ENCODE assay signal across 8 mouse cellular contexts in genomic region chr17:80479295-80480030, GRCm38 (mm10). TPM values are rescaled to one million over a fixed set of nuclear protein-coding genes. Genes with fewer than 3 reads are reported as not detected.
DNase-seq lines count a peak whose midpoint lies in the region; ATAC-seq and TF ChIP-seq lines count a peak whose summit lies in the region.

No protein-coding gene starts in this region.

- TF ChIP-seq POLR2A in bone marrow macrophage, adult 2 months (IDR thresholded peaks at IDR 0.05; ENCODE audit: borderline replicate concordance, low read depth, low read length) = no peak

- TF ChIP-seq CTCF in bone marrow macrophage, adult 2 months (IDR thresholded peaks at IDR 0.05; ENCODE audit: low read depth, low read length) = no peak

- no peaks in the 10 kb centered on the region for H3K9me3 ChIP-seq in heart, embryonic 11.5 days (replicated peaks; ENCODE audit: control insufficient read depth, low read length)
- H3K9me3 ChIP-seq in kidney, embryonic 16.5 days (ENCODE audit: low read length) = no peaks in the 10 kb centered on the region
- no peaks in the 10 kb centered on the region for H3K9me3 ChIP-seq in liver, embryonic 13.5 days (replicated peaks)
- H3K9me3 ChIP-seq in stomach, embryonic 15.5 days = no peaks in the 10 kb centered on the region

- no peaks in the 10 kb centered on the region for H3K27me3 ChIP-seq in heart, embryonic 11.5 days (ENCODE audit: control insufficient read depth, insufficient read depth, low read length)
- no peaks in the 10 kb centered on the region for H3K27me3 ChIP-seq in kidney, embryonic 16.5 days (ENCODE audit: insufficient read depth, low read length)
- H3K27me3 ChIP-seq in liver, embryonic 13.5 days = no peaks in the 10 kb centered on the region
- no peaks in the 10 kb centered on the region for H3K27me3 ChIP-seq in stomach, embryonic 15.5 days (replicated peaks)

- under 1% methylated on average over 67 of the region's 71 CpGs for WGBS in heart, embryonic 11.5 days (ENCODE audit: insufficient replicate concordance)
- under 1% methylated on average over 53 of the region's 71 CpGs for WGBS in kidney, embryonic 16.5 days
- under 1% methylated on average over 71 of the region's 71 CpGs for WGBS in liver, embryonic 13.5 days (ENCODE audit: insufficient replicate concordance)
- under 1% methylated on average over 50 of the region's 71 CpGs for WGBS in stomach, embryonic 15.5 days

- peak; percentile 82 for DNase-seq in CD4-positive helper T cell, adult 2 months (ENCODE audit: low read depth, low spot score)
- DNase-seq in liver, embryonic 13.5 days = peak; percentile 58
- peak; percentile 25 to 54 for DNase-seq in natural killer cell, adult 2 months (ENCODE audit: low spot score in 2 of 2)

- H3K4me3 ChIP-seq in bone marrow macrophage, adult 2 months (ENCODE audit: insufficient read depth, low read length) = peak overlapping the region; percentile 90
- H3K4me3 ChIP-seq in heart, embryonic 11.5 days (ENCODE audit: low read depth, low read length) = peak overlapping the region; percentile 97
- peak overlapping the region; percentile 95 for H3K4me3 ChIP-seq in kidney, embryonic 16.5 days (ENCODE audit: low read length)
- H3K4me3 ChIP-seq in liver, embryonic 13.5 days (replicated peaks) = peak overlapping the region; percentile 91
- H3K4me3 ChIP-seq in stomach, embryonic 15.5 days (replicated peaks) = peak overlapping the region; percentile 81

- peaks cover 11% of the 10 kb centered on the region for H3K4me1 ChIP-seq in bone marrow macrophage, adult 2 months (ENCODE audit: control insufficient read depth, insufficient read depth, low read length)
- H3K4me1 ChIP-seq in heart, embryonic 11.5 days (ENCODE audit: control insufficient read depth, insufficient read depth, low read length) = peaks cover 14% of the 10 kb centered on the region
- H3K4me1 ChIP-seq in kidney, embryonic 16.5 days (ENCODE audit: insufficient read depth, low read length) = peaks cover 22% of the 10 kb centered on the region
- peaks cover 71% of the 10 kb centered on the region for H3K4me1 ChIP-seq in liver, embryonic 13.5 days (replicated peaks)
- peaks cover 16% of the 10 kb centered on the region for H3K4me1 ChIP-seq in stomach, embryonic 15.5 days

- H3K9ac ChIP-seq in heart, embryonic 11.5 days (ENCODE audit: low read depth, low read length) = peak overlapping the region; percentile 96
- H3K9ac ChIP-seq in kidney, embryonic 16.5 days (replicated peaks; ENCODE audit: low read length) = peak overlapping the region; percentile 97
- H3K9ac ChIP-seq in liver, embryonic 13.5 days = peak overlapping the region; percentile 95
- H3K9ac ChIP-seq in stomach, embryonic 15.5 days = peak overlapping the region; percentile 83

- H3K4me2 ChIP-seq in heart, embryonic 11.5 days = peak overlapping the region; percentile 80
- peak overlapping the region; percentile 55 for H3K4me2 ChIP-seq in kidney, embryonic 16.5 days (replicated peaks; ENCODE audit: low read depth, low read length)
- H3K4me2 ChIP-seq in liver, embryonic 13.5 days = peak overlapping the region; percentile 90
- peak overlapping the region; percentile 65 for H3K4me2 ChIP-seq in stomach, embryonic 15.5 days

- H3K36me3 ChIP-seq in heart, embryonic 11.5 days (ENCODE audit: control insufficient read depth, insufficient read depth, low read length) = 0 out of 2 replicates have a peak, but pooled peaks cover 2% of the 10 kb centered on the region
- H3K36me3 ChIP-seq in kidney, embryonic 16.5 days (ENCODE audit: insufficient read depth, low read length) = peaks cover 3% of the 10 kb centered on the region; the same call in 1 of the 2 replicates
- peaks cover 5% of the 10 kb centered on the region; the same call in 1 of the 2 replicates for H3K36me3 ChIP-seq in liver, embryonic 13.5 days
- H3K36me3 ChIP-seq in stomach, embryonic 15.5 days = no peaks in the 10 kb centered on the region

- no peak overlapping the region; the same call in 1 of the 2 replicates for H3K27ac ChIP-seq in bone marrow macrophage, adult 2 months (ENCODE audit: insufficient read depth, low read depth, low read length)
- H3K27ac ChIP-seq in heart, embryonic 11.5 days (ENCODE audit: low read depth, low read length) = peak overlapping the region; percentile 93
- H3K27ac ChIP-seq in kidney, embryonic 16.5 days (ENCODE audit: low read length) = peak overlapping the region; percentile 95
- peak overlapping the region; percentile 92 for H3K27ac ChIP-seq in liver, embryonic 13.5 days
- H3K27ac ChIP-seq in stomach, embryonic 15.5 days = peak overlapping the region; percentile 93

- peak; percentile 47 for ATAC-seq in erythroblast, adult 5-6 weeks (replicated peaks; ENCODE audit: low FRiP score, poor library complexity, severe bottlenecking)
- ATAC-seq in heart, embryonic 11.5 days (replicated peaks; ENCODE audit: insufficient number of reproducible peaks, low FRiP score, low TSS enrichment) = peak; percentile 46
- ATAC-seq in kidney, embryonic 16.5 days (ENCODE audit: low FRiP score, low TSS enrichment) = peak; percentile 47
- peak; percentile 52 for ATAC-seq in liver, embryonic 13.5 days (ENCODE audit: low read depth)
- ATAC-seq in stomach, embryonic 15.5 days (ENCODE audit: insufficient read depth, low FRiP score, low read depth) = peak; percentile 25

RNA-seq across cellular contexts. Expression of gene Sos1, which starts 0.8 kb away (rescaled TPM):
- 10.4 and 12.0 TPM in 2 replicates for polyA plus RNA-seq in bone marrow macrophage, adult 2 months (2012; ENCODE audit: insufficient read depth, insufficient read length, missing spikeins)
- 6.5 and 10.7 TPM in 2 replicates for total RNA-seq in erythroblast, adult 5-6 weeks (2015; ENCODE audit: low replicate concordance)
- 3.9 and 4.1 TPM in 2 replicates for total RNA-seq in erythroblast, adult 5-6 weeks (2017; ENCODE audit: low replicate concordance)
- 4.9 and 5.5 TPM in 2 replicates for polyA plus RNA-seq in heart, embryonic 11.5 days (2014; fragmentation: Nextera tagmentation; extraction: Ambion mirVana)
- 3.9 and 4.6 TPM in 2 replicates for polyA plus RNA-seq in kidney, embryonic 16.5 days (2015; fragmentation: Nextera tagmentation; extraction: Ambion mirVana)
- polyA plus RNA-seq in liver, embryonic 13.5 days (2015; fragmentation: Nextera tagmentation; extraction: Ambion mirVana) = 1.1 TPM in 2 replicates
- polyA plus RNA-seq in stomach, embryonic 15.5 days (2015; fragmentation: Nextera tagmentation; extraction: Ambion mirVana) = 4.7 and 5.1 TPM in 2 replicates
